Mouse (Mus musculus) right cerebral cortex, postnatal 25 days (tissue): ENCODE measurements at regions not wholly inside any gene's neighbourhood (a gene's known extent, or its start where the extent isn't known, plus 50 kb on each side); places are given as distances from the start of the nearest gene placed in this dataset.

Experiments used
- DNase-seq: peaks from one replicate; pipeline ENCODE4 v3.0.0; 2022

GRCm38 (mm10) chr11:38224300-38224699 lies 988.5 kb upstream of the Tenm2 start:
- no peak for DNase-seq

DNA sequence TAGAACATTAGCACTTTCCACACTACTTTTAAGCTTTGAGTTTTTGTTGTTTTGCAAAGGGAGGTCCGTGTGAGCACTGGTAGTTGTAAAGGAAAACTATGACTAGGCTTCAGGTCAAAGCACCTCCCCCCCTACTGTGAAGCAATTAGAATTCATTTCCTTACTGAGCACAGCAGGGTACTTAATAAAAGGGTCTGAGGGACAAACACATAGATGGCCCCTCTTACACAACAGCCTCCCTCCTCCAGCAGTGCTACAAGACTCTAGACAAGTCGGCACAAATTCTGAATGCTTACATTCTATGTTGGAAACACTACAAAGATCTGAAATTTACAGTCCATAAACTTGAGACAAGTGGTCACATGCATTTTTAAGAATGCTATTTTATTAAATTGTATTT lies 967.6 kb upstream of the Tenm2 start:
- DNase-seq: no peak

DNA sequence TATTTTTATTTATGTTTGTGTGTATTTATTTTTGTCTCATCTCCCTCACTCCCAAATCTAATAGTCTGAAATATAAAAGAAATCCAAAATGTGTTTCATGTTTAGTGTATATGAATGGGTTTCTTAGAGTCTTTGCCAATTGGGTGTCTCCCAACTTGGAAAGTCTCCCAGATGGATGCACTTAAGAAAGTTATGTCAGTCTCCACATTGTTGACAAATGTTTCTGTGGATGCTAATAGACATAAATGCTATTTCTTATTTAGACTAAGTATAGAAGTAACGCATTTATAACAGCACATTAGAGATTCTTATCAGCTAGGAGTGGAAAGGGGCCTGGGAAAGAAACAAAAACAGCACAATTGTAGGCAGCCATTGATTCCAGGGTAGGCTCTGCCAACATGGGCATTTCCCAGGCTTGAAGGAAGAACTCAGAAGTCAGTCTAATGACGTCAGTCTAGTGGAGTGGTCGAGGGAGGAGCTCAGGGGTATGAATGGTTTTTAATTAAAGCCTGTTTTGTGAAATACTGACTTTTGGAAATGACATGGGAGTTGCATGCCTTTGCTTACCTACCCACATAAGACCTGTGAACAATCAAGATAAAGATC lies 965.5 kb upstream of the Tenm2 start:
- DNase-seq: no peak

DNA sequence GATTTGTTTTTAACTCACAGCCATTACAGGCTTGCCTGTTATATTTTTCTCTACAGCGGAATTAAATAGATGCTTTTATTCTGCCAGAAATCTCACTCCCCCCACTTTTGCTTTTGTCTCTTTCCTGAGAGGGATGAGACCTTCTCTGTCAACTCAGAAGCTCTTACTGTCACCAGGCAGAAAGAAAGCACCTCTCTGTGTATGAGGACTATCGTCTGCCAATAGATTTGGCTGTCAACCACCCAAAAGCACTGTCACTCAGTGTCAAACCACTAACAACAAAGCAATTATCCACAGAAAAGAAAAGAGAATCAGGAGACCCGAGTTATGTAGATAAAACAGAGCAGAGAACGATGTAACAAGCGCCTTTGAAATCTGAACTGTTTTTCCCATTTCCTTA lies 958.0 kb upstream of the Tenm2 start:
- DNase-seq: no peak

DNA sequence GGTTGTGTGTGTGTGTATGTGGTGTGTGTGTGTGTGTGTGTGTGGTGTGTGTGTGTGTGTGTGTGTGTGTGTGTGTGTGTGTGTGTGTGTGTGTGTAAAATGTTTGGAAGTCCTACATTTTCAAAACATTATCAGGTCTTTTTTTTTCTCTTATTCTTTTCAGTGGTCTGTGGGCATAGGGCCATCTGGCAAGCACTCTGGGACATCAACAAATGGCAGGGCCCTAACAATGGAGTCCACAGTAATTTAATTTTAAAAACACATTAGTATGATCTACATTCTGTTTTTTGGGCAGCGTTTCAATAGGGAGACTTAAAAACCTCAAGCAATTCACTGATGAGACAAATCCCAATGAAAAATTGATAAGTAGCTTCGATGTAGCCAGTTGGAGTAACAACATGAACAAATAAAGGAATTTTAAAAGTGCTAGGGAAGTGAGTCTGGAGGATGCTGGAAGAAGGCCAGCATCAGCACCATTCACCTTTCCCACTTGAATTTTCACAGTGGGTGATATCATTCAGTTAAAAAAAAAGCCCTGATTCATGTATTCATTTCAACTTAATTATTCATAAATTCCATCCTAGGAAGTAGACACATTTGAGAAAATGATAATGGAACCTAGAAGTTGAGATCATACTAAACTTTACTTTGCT lies 956.3 kb upstream of the Tenm2 start:
- DNase-seq: no peak

DNA sequence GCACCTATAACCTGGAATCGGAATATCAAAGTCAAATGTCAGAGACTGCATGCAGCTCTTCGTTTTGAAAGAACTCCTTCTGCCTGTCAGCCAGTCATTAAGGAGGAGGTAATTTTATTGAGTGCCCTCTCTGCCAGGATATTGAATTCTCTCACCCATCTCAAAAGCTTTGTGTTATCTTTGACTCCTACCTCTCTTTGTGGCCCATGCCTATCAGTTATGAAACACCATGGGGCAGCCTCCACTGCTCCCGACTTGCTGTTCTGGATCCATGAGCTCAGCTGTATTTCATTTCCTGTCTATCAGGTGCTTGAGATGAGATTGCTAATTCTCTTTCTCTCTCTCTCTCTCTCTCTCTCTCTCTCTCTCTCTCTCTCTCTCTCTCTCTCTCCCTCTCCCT lies 955.7 kb upstream of the Tenm2 start:
- DNase-seq: no peak

DNA sequence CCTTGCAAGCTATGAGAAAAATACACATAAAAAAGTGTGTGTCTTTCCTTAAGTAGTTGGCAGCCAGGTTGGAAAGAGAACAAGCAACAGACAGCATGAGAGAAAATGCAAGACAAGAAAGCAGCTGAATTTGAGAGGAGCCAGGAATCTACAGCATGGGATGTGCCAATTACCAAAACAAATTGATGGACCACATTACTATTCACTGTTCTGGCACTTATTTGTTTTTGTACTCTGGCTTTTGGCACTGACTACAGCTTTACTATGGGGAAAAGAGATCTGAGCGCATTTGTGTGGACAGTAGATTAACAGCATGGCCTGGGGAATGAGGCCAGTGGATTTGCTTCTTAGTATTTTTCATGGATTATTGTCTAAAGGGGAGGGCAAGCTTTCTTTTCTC lies 935.0 kb upstream of the Tenm2 start:
- DNase-seq: no peak

DNA sequence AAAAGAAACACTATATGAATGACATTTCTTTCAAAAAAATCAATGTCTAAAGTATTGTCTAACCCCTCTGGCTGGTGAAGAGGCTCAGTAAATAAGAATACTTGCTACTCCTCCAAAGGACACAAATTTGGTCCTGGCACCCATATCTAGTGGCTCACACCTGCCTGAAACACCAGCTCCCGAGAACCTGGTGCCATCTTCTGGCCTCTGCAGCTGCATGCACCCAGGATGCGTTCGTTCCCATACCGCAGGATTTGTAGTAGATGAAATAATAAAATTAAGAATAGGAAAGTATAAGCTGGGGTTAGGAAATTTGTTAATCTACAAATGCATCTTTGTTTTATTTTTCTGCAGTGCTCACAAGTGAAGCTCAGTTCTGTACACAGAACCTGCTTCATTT lies 922.5 kb upstream of the Tenm2 start:
- no peak for DNase-seq

GRCm38 (mm10) chr11:38156944-38157343 lies 921.2 kb upstream of the Tenm2 start:
- no peak for DNase-seq

- no peak for DNase-seq
Measured at GRCm38 (mm10) chr11:38155706-38156105, 919.9 kb upstream of the Tenm2 start.

- DNase-seq: no peak
Measured at GRCm38 (mm10) chr11:38143436-38143835, 907.7 kb upstream of the Tenm2 start.

- DNase-seq: no peak
Measured at GRCm38 (mm10) chr11:38128851-38129250, 893.1 kb upstream of the Tenm2 start.

DNA sequence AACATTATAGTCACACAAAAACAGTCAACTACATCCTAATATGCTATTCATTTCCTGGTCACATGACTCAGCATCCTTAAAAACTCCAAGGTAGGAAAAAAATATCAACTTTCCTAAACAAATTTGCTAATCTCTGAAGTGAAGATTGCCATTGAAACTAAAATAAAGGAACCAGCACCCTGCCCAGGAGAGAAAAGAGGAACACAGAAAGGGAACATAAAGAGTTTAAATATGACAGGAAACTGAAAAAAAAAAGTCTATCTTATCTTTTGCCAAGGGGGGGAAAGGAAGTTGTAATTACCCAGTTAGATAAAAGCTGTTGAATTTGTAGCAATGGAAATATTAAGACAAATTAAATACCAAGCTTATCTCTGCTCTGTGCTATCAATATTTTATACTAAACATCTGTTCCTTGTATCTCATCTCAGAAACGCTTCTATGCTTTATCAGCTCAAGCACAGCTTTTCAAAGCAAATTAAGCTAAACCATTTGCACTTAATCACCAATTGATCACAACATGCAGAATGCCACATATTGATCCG lies 888.1 kb upstream of the Tenm2 start:
- no peak for DNase-seq

DNA sequence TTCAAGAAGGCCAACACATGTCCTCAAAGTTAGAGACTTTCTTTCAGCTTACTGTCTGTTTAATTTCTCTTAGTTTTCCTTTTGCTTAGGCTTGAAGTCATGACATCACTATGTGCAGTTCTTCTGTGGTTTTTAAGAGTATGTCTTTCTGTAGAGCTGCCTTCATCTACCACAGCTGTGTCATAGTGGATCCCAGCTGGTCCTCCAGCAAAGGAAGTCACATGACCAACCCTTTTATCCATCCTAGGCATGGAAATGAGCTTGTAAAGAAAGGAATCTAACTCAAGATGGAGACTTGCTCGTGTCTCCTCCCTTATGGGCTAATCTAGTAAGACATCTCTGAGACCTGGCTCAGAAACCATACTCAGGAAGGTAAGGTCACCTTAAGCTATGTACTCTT lies 886.7 kb upstream of the Tenm2 start:
- no peak for DNase-seq

DNA sequence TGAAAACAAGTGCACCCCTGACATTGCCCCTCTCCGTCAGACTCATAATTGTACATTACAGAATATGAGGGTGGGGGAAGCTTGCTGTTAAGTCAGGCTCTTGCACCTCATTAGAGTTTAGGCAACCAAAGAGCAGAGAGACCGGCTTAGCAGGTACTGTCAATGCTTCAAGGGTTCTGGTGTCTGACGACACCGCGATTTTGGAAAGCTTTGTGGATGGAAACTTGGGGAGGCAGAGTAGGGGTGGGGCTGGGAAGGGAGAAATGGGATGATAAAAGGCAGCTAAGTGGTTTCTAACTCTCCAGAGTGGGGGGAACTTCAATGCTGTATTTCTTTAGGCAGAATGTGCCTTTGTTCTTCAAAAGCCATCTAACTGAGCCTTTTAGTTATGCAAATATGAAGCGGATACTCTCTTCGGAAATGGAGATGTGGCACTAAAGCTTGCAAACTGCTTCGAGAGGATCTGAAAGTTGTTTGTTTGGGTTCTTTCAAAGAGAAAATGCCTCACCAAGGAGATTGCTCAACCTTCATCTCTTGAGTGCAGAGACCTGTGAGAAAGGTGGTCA lies 885.4 kb upstream of the Tenm2 start:
- DNase-seq: no peak

- DNase-seq: no peak
Measured at GRCm38 (mm10) chr11:38117741-38118140, 882.0 kb upstream of the Tenm2 start.

GRCm38 (mm10) chr11:38092202-38092601 lies 856.4 kb upstream of the Tenm2 start:
- DNase-seq: no peak

GRCm38 (mm10) chr11:38075171-38075732 lies 839.5 kb upstream of the Tenm2 start:
- no peak for DNase-seq

DNA sequence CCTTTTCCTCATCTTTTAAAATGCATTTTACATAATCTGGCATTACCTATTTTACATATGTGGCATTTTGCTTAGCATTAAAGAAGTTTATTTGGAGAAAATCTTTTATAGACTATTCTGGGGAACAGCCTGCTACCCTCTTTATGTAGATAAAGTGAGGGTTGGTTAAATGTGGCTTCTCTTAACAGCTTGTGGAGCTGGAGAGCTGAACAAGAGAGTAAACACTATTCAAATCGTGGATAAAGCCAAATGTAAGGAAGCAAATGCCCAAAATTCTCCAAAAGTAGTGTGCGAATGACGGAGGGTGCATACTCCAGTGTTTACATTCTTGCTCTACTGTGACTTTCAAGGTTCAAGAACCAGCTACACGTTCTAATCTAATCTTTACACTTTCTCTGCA lies 833.9 kb upstream of the Tenm2 start:
- DNase-seq: no peak

- DNase-seq: no peak
Measured at GRCm38 (mm10) chr11:38067682-38068081, 831.9 kb upstream of the Tenm2 start.

DNA sequence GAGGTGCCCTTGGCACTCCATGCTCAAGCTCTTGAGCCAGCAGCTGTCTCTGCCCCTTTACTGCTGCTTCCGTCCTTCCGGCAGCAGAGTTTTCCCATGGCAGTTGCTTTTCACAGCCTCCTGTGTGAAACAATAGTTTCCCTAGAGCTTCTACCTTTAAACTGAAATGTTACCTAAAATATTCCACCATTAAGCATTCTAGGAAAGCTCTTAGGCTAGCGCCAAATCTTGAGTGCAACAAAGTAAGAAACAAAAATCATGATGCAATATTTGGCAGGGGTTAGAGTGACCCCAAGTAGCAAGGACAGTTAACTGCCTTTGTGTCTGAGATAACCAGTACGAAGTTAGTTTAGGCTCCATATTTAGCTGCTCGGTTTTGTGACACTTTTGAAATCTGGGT lies 830.3 kb upstream of the Tenm2 start:
- DNase-seq: no peak

- DNase-seq: no peak
Measured at GRCm38 (mm10) chr11:38060105-38060504, 824.3 kb upstream of the Tenm2 start.

GRCm38 (mm10) chr11:38058896-38059295 lies 823.1 kb upstream of the Tenm2 start:
- DNase-seq: no peak

GRCm38 (mm10) chr11:38036582-38036981 lies 800.8 kb upstream of the Tenm2 start:
- no peak for DNase-seq
